Mouse (Mus musculus): Measurements from ENCODE around the gene Dnah10. TPM values are rescaled to one million over a fixed set of nuclear protein-coding genes. Genes with fewer than 3 reads are reported as not detected.
"Not testable (repeated sequence)": the region's sequence is repeated elsewhere in the genome, so short reads cannot be mapped to it uniquely, and the experiment has no call there.

The Dnah10 gene
- polyA plus RNA-seq, 1 experiment from 2014 or later = 0.05 TPM

GRCm38 (mm10) chr5:124751656-124752055, 26.8 kb downstream of the Dnah10 start:
- WGBS = 74% methylated on average over 9 of the region's 9 CpGs

GRCm38 (mm10) chr5:124761011-124761410, 36.1 kb downstream of the Dnah10 start:
- no peak overlapping the region for H3K4me2 ChIP-seq
- no peak overlapping the region for H3K27ac ChIP-seq
- H3K4me1 ChIP-seq (replicated peaks) = no peaks in the 10 kb centered on the region
- H3K9me3 ChIP-seq (replicated peaks) = no peaks in the 10 kb centered on the region
- no peak overlapping the region for H3K4me3 ChIP-seq
- no peaks in the 10 kb centered on the region for H3K36me3 ChIP-seq
- WGBS = 53% methylated on average over 18 of the region's 18 CpGs
- ATAC-seq (replicated peaks; ENCODE audit: insufficient number of reproducible peaks, insufficient read depth, low FRiP score, low read depth) = no peak
- no peak overlapping the region for H3K9ac ChIP-seq
- no peaks in the 10 kb centered on the region for H3K27me3 ChIP-seq

More at GRCm38 (mm10) chr5:124751656-124752055, 26.8 kb downstream of the Dnah10 start:
- Histone ChIP-seq H3K27ac (no peak overlapping the region), H3K4me1 (replicated peaks) (no peaks in the 10 kb centered on the region), H3K4me3 (no peak overlapping the region), H3K27me3 (no peaks in the 10 kb centered on the region), H3K9me3 (replicated peaks) (no peaks in the 10 kb centered on the region), H3K4me2 (no peak overlapping the region), H3K9ac (no peak overlapping the region), H3K36me3 (no peaks in the 10 kb centered on the region)
- ATAC-seq (replicated peaks; ENCODE audit: insufficient number of reproducible peaks, insufficient read depth, low FRiP score, low read depth) = no peak

- no peak overlapping the region for H3K4me2 ChIP-seq
- H3K9ac ChIP-seq = no peak overlapping the region
- H3K27me3 ChIP-seq = no peaks in the 10 kb centered on the region
- no peak for ATAC-seq (replicated peaks; ENCODE audit: insufficient number of reproducible peaks, insufficient read depth, low FRiP score, low read depth)
- H3K36me3 ChIP-seq = no peaks in the 10 kb centered on the region
- H3K4me1 ChIP-seq (replicated peaks) = no peaks in the 10 kb centered on the region
- no peak overlapping the region for H3K4me3 ChIP-seq
- 84% methylated on average over 1 of the region's 1 CpGs for WGBS
- no peaks in the 10 kb centered on the region for H3K9me3 ChIP-seq (replicated peaks)
- no peak overlapping the region for H3K27ac ChIP-seq
Observed at GRCm38 (mm10) chr5:124761787-124762186, 36.9 kb downstream of the Dnah10 start.

GRCm38 (mm10) chr5:124774552-124774951, 49.7 kb downstream of the Dnah10 start:
- Histone ChIP-seq H3K4me3 (no peak overlapping the region), H3K4me1 (replicated peaks) (no peaks in the 10 kb centered on the region), H3K27me3 (peaks cover 4% of the 10 kb centered on the region; the same call in 1 of the 2 replicates), H3K9ac (no peak overlapping the region), H3K36me3 (no peaks in the 10 kb centered on the region), H3K9me3 (replicated peaks) (no peaks in the 10 kb centered on the region), H3K4me2 (no peak overlapping the region), H3K27ac (no peak overlapping the region)
- no peak for ATAC-seq (replicated peaks; ENCODE audit: insufficient number of reproducible peaks, insufficient read depth, low FRiP score, low read depth)
- WGBS = 69% methylated on average over 3 of the region's 3 CpGs

- H3K27me3 ChIP-seq; H3K9me3 ChIP-seq (replicated peaks); H3K4me3 ChIP-seq; H3K4me1 ChIP-seq (replicated peaks); H3K4me2 ChIP-seq; H3K9ac ChIP-seq; ATAC-seq (replicated peaks; ENCODE audit: insufficient number of reproducible peaks, insufficient read depth, low FRiP score, low read depth); H3K36me3 ChIP-seq; H3K27ac ChIP-seq: not testable (repeated sequence)
- WGBS = 84% methylated on average over 4 of the region's 4 CpGs
Observed at GRCm38 (mm10) chr5:124776289-124776688, 51.4 kb downstream of the Dnah10 start.

GRCm38 (mm10) chr5:124777178-124777709, 52.4 kb downstream of the Dnah10 start:
- H3K4me2 ChIP-seq = no peak overlapping the region
- no peak for ATAC-seq (replicated peaks; ENCODE audit: insufficient number of reproducible peaks, insufficient read depth, low FRiP score, low read depth)
- no peak overlapping the region for H3K27ac ChIP-seq
- H3K27me3 ChIP-seq = peaks cover 7% of the 10 kb centered on the region; the same call in 1 of the 2 replicates
- no peaks in the 10 kb centered on the region for H3K9me3 ChIP-seq (replicated peaks)
- H3K9ac ChIP-seq = no peak overlapping the region
- no peak overlapping the region for H3K4me3 ChIP-seq
- no peaks in the 10 kb centered on the region for H3K36me3 ChIP-seq
- WGBS = 63% methylated on average over 6 of the region's 6 CpGs
- H3K4me1 ChIP-seq (replicated peaks) = no peaks in the 10 kb centered on the region

GRCm38 (mm10) chr5:124779926-124780325, 55.0 kb downstream of the Dnah10 start:
- no peak overlapping the region for H3K9ac ChIP-seq
- ATAC-seq (replicated peaks; ENCODE audit: insufficient number of reproducible peaks, insufficient read depth, low FRiP score, low read depth) = no peak
- H3K4me2 ChIP-seq = no peak overlapping the region
- no peaks in the 10 kb centered on the region for H3K4me1 ChIP-seq (replicated peaks)
- no peaks in the 10 kb centered on the region for H3K9me3 ChIP-seq (replicated peaks)
- H3K4me3 ChIP-seq = no peak overlapping the region
- WGBS = 77% methylated on average over 7 of the region's 7 CpGs
- no peak overlapping the region for H3K27ac ChIP-seq
- H3K36me3 ChIP-seq = no peaks in the 10 kb centered on the region
- H3K27me3 ChIP-seq = peaks cover 7% of the 10 kb centered on the region; the same call in 1 of the 2 replicates

- peaks cover 7% of the 10 kb centered on the region; the same call in 1 of the 2 replicates for H3K27me3 ChIP-seq
- H3K27ac ChIP-seq = no peak overlapping the region
- no peak overlapping the region for H3K4me2 ChIP-seq
- H3K36me3 ChIP-seq = no peaks in the 10 kb centered on the region
- H3K4me3 ChIP-seq = no peak overlapping the region
- no peak for ATAC-seq (replicated peaks; ENCODE audit: insufficient number of reproducible peaks, insufficient read depth, low FRiP score, low read depth)
- 64% methylated on average over 8 of the region's 8 CpGs for WGBS
- no peak overlapping the region for H3K9ac ChIP-seq
- H3K9me3 ChIP-seq (replicated peaks) = no peaks in the 10 kb centered on the region
- no peaks in the 10 kb centered on the region for H3K4me1 ChIP-seq (replicated peaks)
Observed at GRCm38 (mm10) chr5:124781696-124782095, 56.8 kb downstream of the Dnah10 start.

- no peaks in the 10 kb centered on the region for H3K4me1 ChIP-seq (replicated peaks)
- ATAC-seq (replicated peaks; ENCODE audit: insufficient number of reproducible peaks, insufficient read depth, low FRiP score, low read depth) = no peak
- WGBS = 82% methylated on average over 7 of the region's 7 CpGs
- no peak overlapping the region for H3K4me2 ChIP-seq
- no peak overlapping the region for H3K4me3 ChIP-seq
- no peaks in the 10 kb centered on the region for H3K36me3 ChIP-seq
- H3K27ac ChIP-seq = no peak overlapping the region
- no peaks in the 10 kb centered on the region for H3K9me3 ChIP-seq (replicated peaks)
- 0 out of 2 replicates have a peak, but pooled peaks cover 3% of the 10 kb centered on the region for H3K27me3 ChIP-seq
- no peak overlapping the region for H3K9ac ChIP-seq
Observed at GRCm38 (mm10) chr5:124785650-124786049, 60.8 kb downstream of the Dnah10 start.

GRCm38 (mm10) chr5:124792112-124792511, 67.2 kb downstream of the Dnah10 start:
- no peak for ATAC-seq (replicated peaks; ENCODE audit: insufficient number of reproducible peaks, insufficient read depth, low FRiP score, low read depth)
- no peaks in the 10 kb centered on the region for H3K27me3 ChIP-seq
- H3K4me2 ChIP-seq = no peak overlapping the region
- no peaks in the 10 kb centered on the region for H3K4me1 ChIP-seq (replicated peaks)
- no peak overlapping the region for H3K27ac ChIP-seq
- no peaks in the 10 kb centered on the region for H3K9me3 ChIP-seq (replicated peaks)
- H3K4me3 ChIP-seq = no peak overlapping the region
- H3K9ac ChIP-seq = no peak overlapping the region
- H3K36me3 ChIP-seq = no peaks in the 10 kb centered on the region
- WGBS = 84% methylated on average over 7 of the region's 7 CpGs

GRCm38 (mm10) chr5:124809708-124810366, 85.0 kb downstream of the Dnah10 start:
- Histone ChIP-seq H3K9me3 (replicated peaks) (no peaks in the 10 kb centered on the region), H3K9ac (no peak overlapping the region), H3K4me3 (no peak overlapping the region), H3K36me3 (no peaks in the 10 kb centered on the region), H3K27ac (no peak overlapping the region), H3K27me3 (0 out of 2 replicates have a peak, but pooled peaks cover 6% of the 10 kb centered on the region), H3K4me1 (replicated peaks) (no peaks in the 10 kb centered on the region), H3K4me2 (no peak overlapping the region)
- 71% methylated on average over 4 of the region's 4 CpGs for WGBS
- ATAC-seq (replicated peaks; ENCODE audit: insufficient number of reproducible peaks, insufficient read depth, low FRiP score, low read depth) = no peak

- WGBS = 79% methylated on average over 12 of the region's 12 CpGs
- H3K4me3 ChIP-seq = no peak overlapping the region
- ATAC-seq (replicated peaks; ENCODE audit: insufficient number of reproducible peaks, insufficient read depth, low FRiP score, low read depth) = no peak
- H3K9ac ChIP-seq = no peak overlapping the region
- H3K9me3 ChIP-seq (replicated peaks) = no peaks in the 10 kb centered on the region
- H3K4me2 ChIP-seq = no peak overlapping the region
- no peaks in the 10 kb centered on the region for H3K4me1 ChIP-seq (replicated peaks)
- H3K27me3 ChIP-seq = 0 out of 2 replicates have a peak, but pooled peaks cover 6% of the 10 kb centered on the region
- H3K27ac ChIP-seq = no peak overlapping the region
- no peaks in the 10 kb centered on the region for H3K36me3 ChIP-seq
Observed at GRCm38 (mm10) chr5:124812466-124812865, 87.6 kb downstream of the Dnah10 start.

Data from heart, embryonic 15.5 days (tissue).